9 mouse cellular contexts compared by ENCODE assay signal in the genomic region with DNA sequence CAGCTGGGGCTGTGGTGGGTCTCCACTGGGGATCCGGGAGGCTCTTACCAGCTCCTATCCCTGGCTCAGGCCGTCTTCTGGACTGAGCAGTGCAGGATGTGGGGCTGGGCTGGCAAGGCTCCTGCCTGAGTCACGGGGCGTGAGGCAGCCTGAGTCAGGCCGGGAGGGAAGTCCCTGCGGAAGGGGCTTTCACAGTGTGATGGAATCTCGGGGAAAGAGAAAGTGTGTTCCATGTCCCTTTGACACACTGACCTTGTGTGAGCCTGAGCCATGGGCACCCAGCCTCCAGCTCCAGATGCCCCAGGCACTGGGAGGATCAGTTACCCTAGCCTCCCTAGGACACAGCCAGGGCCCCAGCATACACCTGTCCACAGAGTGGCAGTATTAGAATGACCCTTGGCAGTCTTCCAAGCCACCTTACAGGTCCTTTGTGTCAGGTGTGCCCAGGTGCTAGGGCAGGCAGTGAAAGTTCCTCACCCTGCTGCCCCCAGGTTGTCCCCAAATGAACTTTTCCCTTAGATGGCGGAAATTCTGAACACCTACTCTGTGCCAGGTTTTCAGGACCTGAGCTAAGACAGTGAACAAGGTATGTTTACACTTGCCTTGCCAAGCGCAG. TPM values are rescaled to one million over a fixed set of nuclear protein-coding genes. Genes with fewer than 3 reads are reported as not detected.
DNase-seq lines count a peak whose midpoint lies in the region; TF ChIP-seq lines count a peak whose summit lies in the region.
"Had no signal": no experiment of that assay in that cellular context is flagged by ENCODE, and none has a peak within 500 bp of the region (broad histone marks: within the 10 kb centered on the region; RNA-seq: fewer than 3 reads in every experiment).

No protein-coding gene starts in this region.

- no peak overlapping the region for H3K4me3 ChIP-seq in left cerebral cortex, adult 2 months
- H3K4me3 ChIP-seq: lung, embryonic 15.5 days had no signal

- DNase-seq in urinary bladder, adult 18-20 months (ENCODE audit: low spot score in 2 of 2): peak; percentile 65 to 78
- DNase-seq in urinary bladder, postnatal 10 days (ENCODE audit: low spot score): no peak
- DNase-seq in gastrocnemius, postnatal 36 days: peak; percentile 39 to 40
- peak; percentile 35 for DNase-seq in kidney, adult 9 months
- DNase-seq in urinary bladder, postnatal 36 days (ENCODE audit: low spot score in 2 of 2): peak; percentile 59 to 73
- DNase-seq in thymus, postnatal 14 days: no peak
- DNase-seq in left cerebral cortex, adult 2 months (ENCODE audit: extremely low spot score in 1 of 2, low spot score in 2 of 2): no peak
- no peak for DNase-seq in cerebellum, adult 18-20 months

- no peak for TF ChIP-seq CTCF in left cerebral cortex, adult 2 months (IDR thresholded peaks at IDR 0.05)

- intact Hi-C loops in gastrocnemius, postnatal 36 days (cut with DNase I): no loop called here
- intact Hi-C loops in left cerebral cortex, adult 2 months (cut with DNase I): no loop called here

- no peak overlapping the region for H3K27ac ChIP-seq in left cerebral cortex, adult 2 months
- H3K27ac ChIP-seq: lung, embryonic 15.5 days had no signal

RNA-seq across cellular contexts. Expression of gene Hmga1, which starts 8.9 kb away (rescaled TPM):
- 10 to 100 TPM; 24.0 to 25.2 TPM for total RNA-seq in gastrocnemius, postnatal 36 days (2021)
- 10 to 100 TPM; 55.2 to 55.7 TPM for total RNA-seq in left cerebral cortex, adult 2 months (2021)

RNA-seq across cellular contexts. Expression of gene AI413582, which starts 18.2 kb away (rescaled TPM):
- total RNA-seq in gastrocnemius, postnatal 36 days (2021): 1 to 10 TPM; 2.7 to 2.8 TPM
- 10 to 100 TPM; 86.7 to 93.8 TPM for total RNA-seq in left cerebral cortex, adult 2 months (2021)

RNA-seq across cellular contexts. Expression of gene Grm4, which starts 26.2 kb away (rescaled TPM):
- under 1 TPM in 1 of 2 experiments, not detected in 1; 0.05 TPM for total RNA-seq in gastrocnemius, postnatal 36 days (2021)
- 10 to 100 TPM; 19.9 to 29.7 TPM for total RNA-seq in left cerebral cortex, adult 2 months (2021)

Comparison
In these comparisons a context has a peak if more than half of its experiments do, and no peak if none do; other contexts are left out.
1. DNase-seq: peak in urinary bladder, adult 18-20 months (2 of 2), gastrocnemius, postnatal 36 days (2 of 2), kidney, adult 9 months (single experiment) and urinary bladder, postnatal 36 days (2 of 2); none in urinary bladder, postnatal 10 days (single experiment), thymus, postnatal 14 days (single experiment), left cerebral cortex, adult 2 months (0 of 2) and cerebellum, adult 18-20 months (0 of 2).
2. RNA of gene AI413582, which starts 18.2 kb away (total RNA-seq): 86.7 to 93.8 TPM in left cerebral cortex, adult 2 months; 2.7 to 2.8 TPM in gastrocnemius, postnatal 36 days; every median in the first group is over 10 times any median in the second.
3. RNA of gene Grm4, which starts 26.2 kb away (total RNA-seq): 19.9 to 29.7 TPM in left cerebral cortex, adult 2 months; 0.05 TPM in gastrocnemius, postnatal 36 days; every median in the first group is over 10 times any median in the second.